Mouse (Mus musculus) v-Abl transformed pro-B cells (cell line): Measurements from ENCODE around the gene 4930558K02Rik.

ENCODE experiments used
- in situ Hi-C, 2 experiments: fragments of 400-800 bp; cut with MboI; formaldehyde crosslinking; loops; one replicate each; pipeline ENCODE4 v1.15.1; 2025; ENCODE audit not compliant: unreplicated experiment in 2 of 2

Gene 4930558K02Rik

DNA sequence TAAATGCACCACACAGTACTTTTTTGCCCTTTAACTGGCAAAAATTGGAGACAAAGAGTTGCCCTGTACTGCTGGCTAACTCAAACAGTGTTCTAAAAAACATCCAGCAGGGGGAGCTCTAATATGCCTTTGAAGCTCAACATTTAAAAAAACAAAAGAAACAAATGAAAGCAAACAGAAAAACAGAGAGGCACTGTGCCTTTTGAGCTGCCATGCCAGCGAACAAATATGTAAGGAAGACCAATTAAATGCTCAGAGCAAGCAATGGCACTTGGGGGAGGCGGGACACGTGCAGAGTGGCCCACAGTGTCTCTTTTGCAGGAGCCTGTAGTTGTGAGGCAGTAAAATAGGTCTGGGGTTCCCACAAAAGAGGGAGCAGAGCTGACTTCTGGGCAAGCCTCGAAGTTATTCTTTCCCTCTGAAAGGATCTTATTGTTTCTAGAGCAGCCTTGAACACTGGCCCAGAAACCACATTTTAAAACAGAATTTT is 20.5 kb upstream of the 4930558K02Rik start:
- in situ Hi-C loops = loop anchor here (5.0 to 25.0 kb wide), 5 partner anchors 312 to 763 kb away; partner anchors contain the start of genes Mettl13 (in 1 of the 2) and Tnfsf4 (in 1 of the 2)

DNA sequence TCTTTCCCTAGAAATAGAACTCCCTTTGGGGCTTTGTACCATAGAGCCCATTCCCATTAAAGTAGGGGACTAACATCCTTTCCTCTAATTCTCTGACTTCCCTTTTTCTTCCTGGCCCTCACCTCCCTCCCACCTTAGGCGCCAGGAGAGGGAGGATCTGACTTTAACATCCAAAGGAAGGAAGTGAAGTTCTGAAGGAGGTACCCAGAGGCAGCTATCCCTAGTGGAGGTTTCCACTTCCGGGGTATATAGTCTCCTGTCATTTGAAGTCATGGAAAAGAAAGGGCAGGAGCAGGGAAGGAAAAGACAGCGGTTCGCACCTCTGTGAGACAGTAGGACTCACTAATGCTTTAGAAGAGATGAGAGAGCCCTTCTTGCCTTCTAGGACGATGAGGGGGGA is 19.9 kb upstream of the 4930558K02Rik start:
- in situ Hi-C loops = loop anchor here in 1 of 2 experiments (25.0 kb wide), 3 partner anchors 538 to 762 kb away; partner anchors contain the start of genes Mettl13 and Tnfsf4

DNA sequence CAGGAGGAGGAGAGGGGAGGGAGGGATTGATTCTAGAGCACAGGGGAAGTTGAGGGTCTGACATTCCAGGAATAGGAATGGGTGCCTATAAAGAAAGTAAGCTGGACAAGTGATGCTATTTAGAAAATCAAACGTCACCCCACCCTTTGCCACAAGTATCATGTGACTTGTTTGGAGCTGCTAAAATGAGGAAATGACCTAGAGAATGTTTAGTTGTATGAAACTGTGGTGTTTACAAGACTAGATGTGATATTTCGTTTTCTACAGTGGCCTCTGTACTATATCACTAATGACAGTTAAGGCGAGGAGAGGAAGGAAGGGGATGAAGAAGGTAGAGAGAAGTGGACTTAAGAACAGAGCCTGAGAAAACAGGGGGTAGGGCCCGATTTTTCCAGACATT is 19.3 kb upstream of the 4930558K02Rik start:
- in situ Hi-C loops = loop anchor here in 1 of 2 experiments (25.0 kb wide), 3 partner anchors 539 to 761 kb away; partner anchors contain the start of genes Mettl13 and Tnfsf4

DNA sequence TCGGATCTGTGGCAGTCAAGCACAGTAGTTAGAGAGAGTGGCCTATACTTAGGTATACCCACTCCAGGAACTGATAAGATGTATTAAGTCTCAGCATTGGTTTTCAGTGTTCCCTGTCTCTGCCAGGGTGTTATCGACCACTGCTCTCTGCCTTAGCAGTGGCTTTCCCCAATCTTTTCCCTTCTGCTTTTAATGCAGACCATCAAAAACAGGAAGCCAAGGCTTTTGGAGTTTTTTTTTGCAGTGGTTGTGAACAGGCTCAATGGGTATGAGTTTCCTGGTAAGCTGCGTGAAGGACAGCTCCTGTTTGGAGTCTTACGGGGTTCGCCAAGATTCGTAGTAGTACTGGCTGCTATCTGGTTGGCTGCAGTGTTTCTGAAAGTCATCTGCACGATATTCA is 13.0 kb upstream of the 4930558K02Rik start:
- in situ Hi-C loops = loop anchor here in 1 of 2 experiments (25.0 kb wide), 3 partner anchors 545 to 755 kb away; partner anchors contain the start of genes Mettl13 and Tnfsf4

DNA sequence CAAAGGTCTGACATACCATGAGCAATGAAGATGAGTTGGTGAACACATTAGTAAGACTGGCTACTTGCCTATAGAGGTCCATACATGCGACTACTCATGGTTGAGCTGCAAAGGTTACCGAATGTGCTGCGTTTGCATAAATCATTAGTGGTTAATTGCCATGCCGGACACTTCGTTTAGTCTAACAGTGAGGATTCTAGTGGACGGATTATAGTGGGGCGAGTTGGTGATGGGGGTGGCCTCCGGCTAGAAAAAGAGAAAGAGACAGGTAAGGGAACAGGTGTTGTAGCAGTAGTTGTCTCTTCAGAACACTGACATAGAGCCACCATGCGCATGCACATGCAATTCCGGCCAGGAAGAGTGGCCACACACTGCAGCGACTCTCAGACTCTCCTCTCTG is 12.4 kb upstream of the 4930558K02Rik start:
- in situ Hi-C loops = loop anchor here in 1 of 2 experiments (25.0 kb wide), 3 partner anchors 545 to 755 kb away; partner anchors contain the start of genes Mettl13 and Tnfsf4

DNA sequence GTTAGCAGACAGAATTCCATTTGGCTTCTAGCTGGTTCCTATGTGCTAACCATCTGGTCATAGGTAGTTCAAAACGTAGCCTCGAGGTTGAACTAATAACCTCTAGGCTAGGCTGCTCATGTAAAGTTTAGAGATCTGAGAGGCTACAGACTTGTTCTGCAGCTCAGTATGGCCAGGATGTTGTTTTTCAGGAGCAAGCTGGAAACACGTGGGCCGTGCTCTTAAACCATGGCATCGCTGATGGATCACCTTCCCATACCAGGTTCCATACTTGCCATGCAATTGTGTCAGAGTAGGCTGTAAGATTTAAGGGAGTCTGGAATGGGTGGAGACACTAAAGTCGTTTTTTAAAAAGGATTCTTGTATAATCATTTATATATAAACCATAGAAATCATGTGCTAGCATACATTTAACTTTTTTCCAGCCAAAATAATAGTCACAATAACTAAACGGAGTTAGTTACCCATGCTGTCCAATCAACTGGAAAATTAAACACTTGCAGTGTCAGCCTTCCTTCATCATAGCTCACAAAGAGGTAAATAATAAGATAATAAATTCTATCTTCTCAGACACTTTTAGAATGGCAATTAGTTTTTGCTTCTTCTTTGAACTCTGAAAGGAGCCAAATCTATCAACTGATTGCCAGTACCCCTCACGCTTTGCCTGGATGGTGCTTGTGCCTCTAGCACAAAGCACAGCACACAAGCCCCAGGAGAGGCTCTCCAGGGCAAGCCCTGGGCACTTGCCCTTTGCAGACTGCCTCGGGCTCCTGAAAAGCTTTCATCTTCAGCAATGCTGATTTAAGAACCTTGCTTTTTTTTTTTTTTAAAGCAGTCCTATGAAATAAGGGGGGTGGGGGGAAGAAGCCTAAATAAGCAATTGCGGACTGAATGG is 11.5 kb upstream of the 4930558K02Rik start:
- in situ Hi-C loops = loop anchor here in 1 of 2 experiments (25.0 kb wide), 3 partner anchors 546 to 754 kb away; partner anchors contain the start of genes Mettl13 and Tnfsf4

DNA sequence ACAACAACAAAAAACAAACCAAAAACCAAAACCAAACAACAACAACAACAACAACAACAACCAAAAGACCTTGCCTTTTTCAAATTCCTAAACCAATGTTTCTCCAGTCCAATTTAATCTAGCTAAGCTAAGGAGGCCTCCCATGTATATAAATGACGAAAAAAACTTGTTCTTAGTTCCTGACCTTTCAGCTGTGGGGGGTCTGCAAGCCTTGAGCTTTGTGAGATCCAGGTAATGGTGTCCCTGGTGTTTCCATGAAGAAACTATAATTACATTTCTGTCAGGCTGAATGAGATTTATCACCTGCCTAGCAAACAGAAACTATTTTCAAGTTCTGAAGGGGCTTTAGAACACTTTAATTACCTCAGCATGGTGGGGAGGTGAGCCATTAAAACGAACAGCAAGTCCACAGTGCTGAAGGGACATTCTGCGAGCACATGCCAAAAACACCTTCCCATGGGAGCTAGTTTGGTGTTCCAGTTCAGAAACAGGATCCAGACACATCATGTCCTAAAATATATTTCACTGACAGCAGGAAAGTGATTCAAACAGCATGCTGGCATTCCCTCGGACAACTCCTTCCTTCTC is 4.6 kb upstream of the 4930558K02Rik start:
- in situ Hi-C loops = loop anchor here in 1 of 2 experiments (25.0 kb wide), 3 partner anchors 553 to 747 kb away; partner anchors contain the start of genes Mettl13 and Tnfsf4

DNA sequence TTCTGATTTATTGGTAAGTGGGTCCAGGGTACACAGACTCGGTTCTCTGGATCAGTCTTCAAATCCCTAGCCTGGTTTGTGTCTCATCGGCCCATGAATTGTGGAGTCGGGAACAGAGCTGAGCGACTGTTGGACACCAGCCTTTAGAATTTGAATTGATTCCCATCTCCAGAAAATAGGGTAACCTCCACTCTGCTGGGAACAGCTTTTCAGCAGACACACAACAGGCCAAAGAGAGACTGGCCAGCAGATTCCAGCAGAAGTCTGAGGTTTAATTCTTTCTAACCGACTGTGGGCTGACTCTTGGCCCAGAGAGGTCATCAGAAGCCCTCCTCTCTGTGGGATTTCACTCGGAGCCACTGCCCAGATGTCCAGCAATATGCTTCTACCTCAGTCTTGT is 4.0 kb upstream of the 4930558K02Rik start:
- in situ Hi-C loops = loop anchor here in 1 of 2 experiments (25.0 kb wide), 3 partner anchors 554 to 746 kb away; partner anchors contain the start of genes Mettl13 and Tnfsf4

DNA sequence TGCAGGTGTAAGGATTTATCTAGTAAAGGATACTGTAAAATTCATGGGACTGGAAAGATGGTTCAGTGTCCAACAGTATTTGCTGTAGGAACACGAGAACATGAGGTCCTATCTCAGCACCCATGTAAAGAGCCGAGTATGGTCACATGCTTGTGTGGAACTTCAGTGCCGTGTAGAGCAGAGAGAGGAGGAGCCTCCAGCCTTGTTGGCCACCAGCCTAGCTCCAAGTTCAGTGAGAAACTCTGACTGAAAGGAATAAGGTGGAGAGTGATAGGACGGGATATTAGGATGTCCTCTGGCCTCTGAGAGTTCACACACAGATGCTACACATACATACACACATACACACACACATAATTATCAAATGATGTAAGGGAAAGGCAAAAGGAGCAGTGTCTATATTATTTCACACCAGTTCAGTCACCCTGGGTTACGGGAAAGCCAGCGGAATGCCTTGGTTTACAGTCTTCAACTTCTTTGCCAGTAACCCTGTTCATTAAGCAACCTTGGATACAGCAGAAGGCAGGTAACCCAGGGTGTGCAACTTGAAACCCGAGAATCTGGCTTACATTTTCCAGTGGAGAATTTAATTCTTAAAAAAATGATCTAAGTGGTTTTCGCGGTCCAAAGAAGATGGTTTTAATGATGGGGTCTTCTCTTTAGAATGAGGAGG is 1.3 kb upstream of the 4930558K02Rik start:
- in situ Hi-C loops = loop anchor here in 1 of 2 experiments (25.0 kb wide), 3 partner anchors 557 to 743 kb away; partner anchors contain the start of genes Mettl13 and Tnfsf4

DNA sequence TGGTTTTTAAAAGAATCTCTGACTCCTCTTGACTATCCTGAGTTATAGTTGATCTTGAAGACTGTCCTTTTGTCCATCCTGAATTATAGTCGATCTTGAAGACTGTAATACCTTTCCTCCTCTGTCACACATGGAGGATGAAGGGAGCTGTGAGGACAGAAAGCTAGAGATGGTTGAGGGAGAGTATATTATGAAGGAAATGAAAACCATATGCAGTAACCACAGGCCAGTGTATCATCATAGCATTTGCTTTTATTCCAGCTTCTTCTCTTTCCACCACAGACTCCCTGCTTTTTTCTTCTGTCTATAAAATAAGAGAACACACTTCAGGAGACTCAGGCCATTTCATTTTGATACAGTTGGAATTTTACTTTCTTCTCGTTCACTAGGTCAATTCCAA is 610 bp upstream of the 4930558K02Rik start:
- in situ Hi-C loops = loop anchor here in 1 of 2 experiments (25.0 kb wide), 3 partner anchors 557 to 743 kb away; partner anchors contain the start of genes Mettl13 and Tnfsf4

DNA sequence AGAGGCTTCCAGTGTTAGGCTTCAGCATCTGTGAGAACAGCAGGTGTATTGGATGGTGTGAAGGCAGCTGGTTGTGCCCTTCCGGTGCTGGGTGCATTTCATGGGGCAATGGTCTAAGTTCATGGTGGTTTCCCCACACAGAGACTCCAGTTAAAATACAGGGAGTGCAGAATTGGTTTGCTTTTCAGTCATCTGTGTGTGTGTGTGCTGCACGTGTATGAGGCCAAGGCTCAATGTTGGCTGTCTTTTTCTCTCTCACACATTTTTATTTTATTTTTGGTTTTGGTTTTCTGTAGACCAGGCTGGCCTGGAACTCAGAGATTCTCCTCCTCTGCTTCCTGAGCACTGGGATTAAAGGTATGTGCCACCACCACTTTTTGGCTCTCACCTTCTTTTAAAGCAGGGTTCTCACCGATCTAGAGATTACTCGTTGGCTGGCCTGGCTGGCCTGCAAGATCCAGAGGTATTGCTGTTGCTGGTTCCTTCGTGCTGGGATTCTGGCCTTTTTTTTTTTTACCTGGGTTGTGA is 1.2 kb downstream of the 4930558K02Rik start:
- in situ Hi-C loops = loop anchor here (5.0 to 25.0 kb wide), 6 partner anchors 334 to 741 kb away; partner anchors contain the start of genes Mettl13 (in 1 of the 2) and Tnfsf4 (in 1 of the 2)

DNA sequence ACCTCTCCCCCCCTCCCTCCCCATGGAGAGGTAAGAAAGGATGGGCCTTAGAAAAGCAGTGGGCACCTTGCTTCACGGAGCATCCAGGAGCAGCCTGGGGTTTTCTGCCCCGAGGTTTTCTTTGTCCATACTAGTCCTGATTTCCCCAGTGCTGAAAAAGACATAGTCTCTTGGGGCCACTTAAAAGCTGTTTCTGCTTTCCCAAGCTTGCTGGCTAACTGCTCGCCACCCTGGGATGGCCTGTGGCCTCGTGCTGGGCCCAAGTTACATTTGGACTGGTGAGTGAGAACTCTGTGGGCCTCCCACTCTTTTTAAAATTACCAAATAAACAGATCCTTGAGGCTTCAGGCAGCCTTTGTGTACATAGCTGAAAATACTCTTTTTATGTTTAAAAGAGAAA is 2.1 kb downstream of the 4930558K02Rik start:
- in situ Hi-C loops = loop anchor here (5.0 to 25.0 kb wide), 6 partner anchors 335 to 740 kb away; partner anchors contain the start of genes Mettl13 (in 1 of the 2) and Tnfsf4 (in 1 of the 2)

DNA sequence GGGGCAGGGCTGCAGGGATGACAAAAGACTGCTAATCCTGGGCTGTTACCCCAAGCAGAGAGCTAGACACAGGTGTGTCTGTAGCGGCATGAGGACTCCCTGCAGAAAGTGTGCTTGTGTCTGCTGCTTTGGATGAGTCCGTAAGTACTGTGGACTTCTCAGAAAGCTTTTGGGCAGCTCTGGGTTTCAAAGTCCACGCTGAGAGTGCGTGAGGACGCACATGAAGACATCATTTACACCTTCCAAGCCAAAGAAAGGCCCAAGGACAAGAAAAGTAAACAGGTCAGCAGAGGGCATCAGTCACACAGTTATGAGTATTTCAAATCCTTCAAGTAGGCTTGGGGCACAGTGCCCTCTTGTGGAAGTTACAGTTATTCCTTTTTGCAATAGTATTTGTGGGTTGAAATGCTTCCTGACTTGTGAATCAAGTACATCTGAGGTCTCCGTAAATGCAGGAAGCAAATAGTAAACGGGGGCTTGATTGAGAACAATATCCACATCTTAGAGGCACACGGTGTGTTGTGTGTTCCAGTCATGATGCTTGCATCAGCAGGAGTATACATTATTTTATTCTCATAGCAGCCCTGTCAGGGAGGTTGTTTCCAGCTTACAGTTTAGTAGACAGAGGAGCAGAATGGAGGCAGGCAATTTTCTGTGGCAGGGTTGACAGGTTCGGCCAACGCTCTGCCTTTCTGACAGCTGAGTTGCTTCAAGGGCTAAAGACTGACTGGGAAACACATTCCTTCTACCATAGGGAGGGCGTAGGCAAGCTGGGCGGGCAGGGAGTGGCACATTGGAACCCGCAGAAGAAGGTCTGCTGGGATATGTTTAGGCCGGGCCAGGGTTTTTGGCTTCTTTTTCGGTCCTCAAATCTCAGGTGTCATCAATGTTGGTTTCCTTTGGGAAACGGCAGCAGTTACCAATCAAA is 2.9 kb downstream of the 4930558K02Rik start:
- in situ Hi-C loops = loop anchor here (5.0 to 25.0 kb wide), 6 partner anchors 336 to 739 kb away; partner anchors contain the start of genes Mettl13 (in 1 of the 2) and Tnfsf4 (in 1 of the 2)

DNA sequence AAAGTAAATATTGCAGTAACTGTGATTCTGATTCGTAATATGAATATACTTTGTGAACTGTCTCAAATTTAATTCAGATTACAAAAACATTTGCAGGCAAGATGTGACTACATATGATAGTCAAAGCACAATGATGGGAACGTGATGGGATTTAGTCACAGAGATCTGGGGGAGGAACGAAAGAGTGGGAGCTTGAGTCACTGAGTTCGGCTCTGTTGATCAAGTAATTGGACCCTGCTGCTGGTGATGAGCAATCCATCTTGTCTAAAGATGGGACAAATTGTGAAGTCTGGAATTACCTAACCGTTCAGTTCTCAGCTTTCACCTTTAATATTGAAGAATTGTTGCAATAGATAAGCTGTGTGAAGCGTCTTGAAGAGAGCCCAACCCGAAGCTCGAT is 7.2 kb downstream of the 4930558K02Rik start:
- in situ Hi-C loops = loop anchor here in 1 of 2 experiments (10.0 to 25.0 kb wide), 4 partner anchors 593 to 1585 kb away; no protein-coding TSS in a partner anchor

DNA sequence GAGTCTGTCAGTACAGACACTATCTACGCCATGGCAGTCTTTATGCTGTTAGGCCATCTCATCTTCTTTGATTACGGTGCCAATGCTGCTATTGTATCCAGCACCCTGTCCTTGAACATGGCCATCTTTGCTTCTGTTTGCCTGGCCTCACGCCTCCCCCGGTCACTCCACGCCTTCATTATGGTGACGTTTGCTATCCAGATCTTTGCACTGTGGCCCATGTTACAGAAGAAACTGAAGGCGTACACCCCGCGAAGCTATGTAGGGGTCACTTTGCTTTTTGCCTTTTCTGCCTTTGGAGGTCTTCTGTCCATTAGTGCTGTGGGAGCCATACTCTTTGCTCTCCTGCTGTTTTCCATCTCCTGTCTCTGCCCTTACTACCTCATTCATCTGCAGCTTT is 8.6 kb downstream of the 4930558K02Rik start:
- in situ Hi-C loops = loop anchor here in 1 of 2 experiments (10.0 to 25.0 kb wide), 4 partner anchors 594 to 1584 kb away; no protein-coding TSS in a partner anchor

DNA sequence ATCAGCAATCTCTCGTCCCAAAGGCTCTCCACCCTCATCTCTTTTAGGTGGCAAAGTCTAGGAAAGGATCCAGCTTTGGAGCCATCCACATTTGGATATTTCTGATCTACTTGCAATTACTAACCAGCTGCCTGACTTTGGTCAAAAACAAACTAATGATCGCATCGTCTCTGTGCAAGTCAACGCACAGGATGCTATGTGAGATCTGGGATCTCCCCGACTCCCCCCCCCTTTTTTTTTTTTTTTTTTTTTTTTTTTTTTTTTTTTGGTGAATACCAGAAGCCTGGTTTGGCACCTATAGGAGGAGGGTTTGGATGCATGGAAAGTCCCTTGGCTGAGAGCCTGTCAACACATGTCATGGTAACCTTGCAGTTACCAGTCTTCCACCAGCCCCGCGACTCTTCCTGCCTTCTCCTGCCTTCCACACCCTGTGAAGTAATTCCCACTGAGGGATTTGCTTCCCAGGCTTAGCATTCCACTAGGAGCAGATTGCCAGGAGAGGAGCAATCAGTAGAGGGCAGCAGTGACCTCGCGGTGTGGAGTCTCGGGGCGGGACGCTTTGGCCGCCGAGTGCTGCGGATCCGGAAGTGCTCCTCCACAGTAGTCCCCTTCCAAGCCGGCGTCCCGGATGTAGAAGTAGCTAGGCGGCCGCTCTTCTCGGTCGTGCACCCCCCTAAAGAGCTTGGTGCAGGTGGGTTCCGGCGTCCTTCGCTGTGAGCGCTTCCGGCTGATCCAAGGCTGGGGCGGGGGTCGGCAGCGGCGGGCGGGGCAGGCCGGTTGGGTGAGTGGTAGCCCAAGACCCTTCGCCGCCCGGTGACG is 10.6 kb downstream of the 4930558K02Rik start, which contains the start of gene Pigc:
Pigc (plus strand) TSS at position 598 of the 819 bp plus-strand sequence.
- in situ Hi-C loops = loop anchor here in 1 of 2 experiments (5.0 to 25.0 kb wide), 4 partner anchors 221 to 1581 kb away; no protein-coding TSS in a partner anchor

DNA sequence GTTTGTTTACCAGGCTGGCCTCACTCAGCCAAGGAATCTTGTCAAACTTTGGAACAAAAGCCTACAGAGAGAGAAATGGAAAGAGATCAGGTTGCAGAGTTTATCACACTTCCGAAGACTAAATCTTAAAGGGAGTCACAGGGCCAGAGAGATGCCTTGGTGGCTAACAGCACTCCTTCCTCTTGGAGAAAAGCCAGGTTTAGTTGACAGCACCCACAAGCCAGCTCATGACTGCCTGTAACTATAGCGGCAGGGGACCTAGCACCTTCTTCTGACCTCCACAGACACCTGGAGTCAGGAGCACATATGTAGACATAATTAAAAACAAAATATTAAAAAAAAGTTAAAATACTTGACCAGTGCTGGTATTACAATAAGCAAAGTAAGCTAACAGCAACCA is 11.5 kb downstream of the 4930558K02Rik start:
- in situ Hi-C loops = loop anchor here in 1 of 2 experiments (5.0 to 25.0 kb wide), 4 partner anchors 221 to 1581 kb away; no protein-coding TSS in a partner anchor
